Mouse (Mus musculus): ENCODE measurements around the gene Xrcc5.

GRCm38 (mm10) chr1:72432579-72432978 is 125.4 kb downstream of the Xrcc5 start:
- TF ChIP-seq MXI1 (IDR thresholded peaks at IDR 0.05; ENCODE audit: low read depth, low read length) (no peak), CTCF (conservative IDR thresholded peaks at IDR 0.05 in 1 of 2, IDR thresholded peaks at IDR 0.05 in 1 of 2; ENCODE audit: low read depth in 2 of 2, low read length in 2 of 2) (no peak), EP300 (IDR thresholded peaks at IDR 0.05; ENCODE audit: low read length) (no peak), MAX (IDR thresholded peaks at IDR 0.05; ENCODE audit: low read length) (no peak), MYC (IDR thresholded peaks at IDR 0.05; ENCODE audit: low read depth, low read length) (no peak), POLR2A (IDR thresholded peaks at IDR 0.05; ENCODE audit: low read depth, low read length) (no peak), HCFC1 (IDR thresholded peaks at IDR 0.05; ENCODE audit: low read depth, low read length) (no peak), USF2 (conservative IDR thresholded peaks at IDR 0.05; ENCODE audit: low read depth, low read length) (no peak), E2F4 (IDR thresholded peaks at IDR 0.05; ENCODE audit: insufficient replicate concordance, low read depth, low read length) (no peak)
